Mouse (Mus musculus) small intestine, adult 2 months (tissue): ENCODE results near the gene Ccdc30.

Experiments used
- CTCF ChIP-seq: fragments of 200-500 bp; IDR thresholded peaks from 2 replicates; pipeline ENCODE4 v1.5.1; 2012; ENCODE audit warnings: low read depth, mild to moderate bottlenecking, control low read depth, inconsistent platforms, low read length, moderate library complexity, mixed read lengths; ENCODE audit not compliant: insufficient replicate concordance, insufficient read length; ENCODE audit errors: extremely low read depth
- POLR2A ChIP-seq: fragments of 200-500 bp; IDR thresholded peaks from 2 replicates; pipeline ENCODE4 v1.6.1; 2012; ENCODE audit warnings: low read depth, mild to moderate bottlenecking, control low read depth, inconsistent platforms, low read length, moderate library complexity

DNA sequence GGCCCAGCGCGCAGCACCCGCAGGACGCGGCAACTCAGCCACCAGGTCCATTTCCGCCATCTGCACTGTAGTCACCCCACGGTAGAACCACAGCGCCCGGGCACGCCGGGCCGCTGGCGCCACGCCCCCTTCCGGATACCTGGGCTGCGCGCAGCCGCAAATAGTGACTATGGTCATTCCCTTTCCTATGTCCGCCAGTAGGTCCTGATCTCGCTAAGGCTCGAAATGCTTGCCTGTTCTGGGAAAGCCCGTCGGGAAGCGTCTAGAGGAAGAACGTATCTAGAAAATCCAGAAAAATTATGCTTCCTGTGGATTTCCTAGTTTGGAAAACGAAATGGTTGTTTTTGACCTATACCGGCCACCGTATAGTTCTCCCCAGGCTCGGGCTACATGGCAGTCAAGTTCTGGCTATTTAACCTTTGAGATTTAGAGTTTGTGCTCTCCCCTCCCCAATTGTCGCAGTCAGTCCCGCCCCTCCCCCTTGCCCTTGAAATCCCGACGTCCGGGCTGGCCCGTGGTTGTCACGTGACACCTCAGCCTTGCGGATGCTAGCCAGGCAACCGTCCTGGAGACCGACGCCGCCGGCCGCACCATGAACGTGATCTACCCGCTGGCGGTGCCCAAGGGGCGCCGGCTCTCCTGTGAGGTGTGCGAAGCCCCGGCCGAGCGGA lies 7.1 kb upstream of the Ccdc30 start, which contains the start of the genes Ppcs and Zmynd12:
- TF ChIP-seq CTCF (0 out of 2 replicates have a peak, but pooled peaks have one; percentile 28), POLR2A (peak; percentile 89)
